Comparison of ENCODE assay signal across 1 mouse cellular context in genomic region chr9:21161209-21161909, GRCm38 (mm10).
A peak's percentile ranks its signal among the peaks of the same experiment; 100 is the strongest.
TF ChIP-seq lines count a peak whose summit lies in the region.

No protein-coding gene starts in this region.

TF ChIP-seq in CH12.LX, 34 proteins besides CTCF, POLR2A, EP300 and RAD21 (continued from another document):
- TF ChIP-seq ZKSCAN1 (IDR thresholded peaks at IDR 0.05; ENCODE audit: borderline replicate concordance, low read depth, low read length) (no peak), ETS1 (conservative IDR thresholded peaks at IDR 0.05; ENCODE audit: low read depth, low read length) (peak; percentile 70), CHD1 (IDR thresholded peaks at IDR 0.05; ENCODE audit: low read depth, low read length) (no peak), TCF12 (IDR thresholded peaks at IDR 0.05; ENCODE audit: low read depth, low read length) (peak; percentile 86), POLR2AphosphoS2 (IDR thresholded peaks at IDR 0.05; ENCODE audit: low read depth, low read length) (no peak), MAX (IDR thresholded peaks at IDR 0.05; ENCODE audit: low read length) (peak; percentile 92), MXI1 (IDR thresholded peaks at IDR 0.05; ENCODE audit: low read depth, low read length) (peak; percentile 83), GABPA (IDR thresholded peaks at IDR 0.05; ENCODE audit: insufficient replicate concordance, low read depth, low read length) (peak; percentile 99), SMC3 (IDR thresholded peaks at IDR 0.05; ENCODE audit: low read depth, low read length) (no peak; the same call in none of the 2 replicates), IRF4 (IDR thresholded peaks at IDR 0.05; ENCODE audit: low read depth, low read length) (peak; percentile 64; the same call in 1 of the 2 replicates), ZMIZ1 (IDR thresholded peaks at IDR 0.05; ENCODE audit: low read depth, low read length) (peak; percentile 77; the same call in 1 of the 2 replicates), TBP (conservative IDR thresholded peaks at IDR 0.05; ENCODE audit: low read depth, low read length) (no peak), RCOR1 (conservative IDR thresholded peaks at IDR 0.05; ENCODE audit: low read depth, low read length) (no peak)
TF ChIP-seq in CH12.LX: peak in this region for 16.
